Mouse (Mus musculus) bone marrow macrophage, adult 2 months (primary cell): ENCODE measurements around the gene Itpk1.

ENCODE experiments used
- CTCF ChIP-seq: IDR thresholded peaks from 2 replicates; pipeline ENCODE4 v1.5.1; 2012; ENCODE audit warnings: low read depth, mild to moderate bottlenecking, low read length, moderate library complexity
- POLR2A ChIP-seq: IDR thresholded peaks from 2 replicates; pipeline ENCODE4 v1.6.1; 2012; ENCODE audit warnings: mild to moderate bottlenecking, low read depth, low read length, borderline replicate concordance

DNA sequence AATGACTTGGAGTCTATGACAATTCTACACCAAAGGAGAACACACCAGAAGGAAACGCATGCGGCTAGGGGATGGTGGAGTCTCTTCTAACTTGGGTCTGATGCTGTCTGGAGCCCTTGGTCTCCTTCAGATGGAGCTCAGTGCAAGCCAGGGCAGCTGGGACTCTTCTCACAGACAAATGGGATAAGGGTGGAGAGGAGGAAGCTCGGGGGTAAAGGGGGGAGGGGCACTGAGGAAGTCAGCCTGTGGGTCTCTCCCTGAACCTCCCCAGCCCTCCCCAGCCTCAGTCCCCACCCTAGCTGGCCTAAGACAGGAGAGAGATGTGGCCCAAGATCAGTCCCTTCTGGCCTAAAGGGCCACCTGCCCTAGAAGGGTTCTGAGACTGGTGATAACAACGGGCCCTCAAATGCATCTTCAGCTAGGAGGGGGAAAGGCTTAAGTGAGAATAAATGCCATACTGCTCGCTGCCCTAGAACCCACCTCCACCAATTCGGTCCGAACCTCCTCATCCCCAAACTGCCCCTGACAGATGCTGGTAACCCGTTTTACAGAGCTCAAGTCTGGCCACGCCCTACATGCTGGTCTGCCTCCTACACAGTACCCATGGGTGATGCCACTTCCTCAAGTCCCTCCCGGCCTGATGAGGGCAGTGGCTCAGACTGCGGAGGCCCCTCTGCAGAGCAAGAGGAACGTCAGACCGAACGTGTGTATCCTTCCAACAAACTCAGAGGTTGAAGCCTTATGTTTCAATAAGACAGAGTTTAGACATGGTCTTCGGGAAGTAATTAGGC is 14.8 kb downstream of the Itpk1 start:
- TF ChIP-seq POLR2A (no peak), CTCF (no peak)
